Comparison of ENCODE assay signal across 8 mouse cellular contexts in the genomic region with DNA sequence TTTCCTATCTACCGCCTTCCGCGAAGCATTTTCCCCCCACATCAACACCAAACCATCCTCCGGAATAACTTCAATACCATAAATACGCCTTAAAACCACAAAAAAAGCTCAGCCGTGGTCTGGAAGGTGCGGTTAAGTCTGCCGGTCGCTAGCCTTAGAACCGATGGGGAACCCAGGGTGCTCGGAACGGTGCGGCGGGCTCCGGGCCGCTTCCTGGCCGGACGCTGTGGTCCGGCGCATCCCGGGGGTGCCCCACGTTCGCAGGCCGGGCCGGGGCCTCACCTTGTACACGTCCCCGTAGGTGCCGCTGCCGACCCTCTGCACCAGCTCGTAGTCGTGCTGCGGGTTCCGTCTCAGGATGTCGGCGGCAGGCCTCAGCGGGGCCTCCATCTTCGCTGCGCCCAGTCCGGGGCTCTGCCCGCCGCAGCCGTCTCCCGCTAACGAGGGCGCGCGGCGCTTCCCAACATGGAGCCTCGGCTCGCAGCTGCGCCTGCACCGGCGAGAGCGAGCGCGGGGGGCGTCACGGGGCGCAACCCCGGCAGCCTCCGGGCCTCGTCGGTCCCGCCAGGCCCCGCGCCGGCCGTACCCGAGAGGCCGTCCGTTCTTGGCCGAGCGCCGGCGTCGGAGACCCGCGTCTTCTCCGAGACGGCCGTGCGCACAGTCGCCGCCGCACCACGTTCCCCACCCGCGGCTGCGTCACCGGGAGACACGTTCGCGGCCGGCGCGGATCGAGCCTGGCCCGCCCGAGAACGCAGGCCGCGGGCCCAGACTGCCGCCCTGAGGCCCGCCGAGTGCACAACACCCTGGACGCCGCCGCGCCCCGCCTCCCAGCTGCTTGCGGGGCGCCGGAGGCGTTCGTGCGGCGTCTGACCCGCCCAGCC. TPM values are rescaled to one million over a fixed set of nuclear protein-coding genes. Genes with fewer than 3 reads are reported as not detected.
DNase-seq lines count a peak whose midpoint lies in the region; ATAC-seq lines count a peak whose summit lies in the region.

Gene Atl1, plus strand, starts transcription at position 244 of the 881 bp plus-strand sequence.
Gene Map4k5, minus strand, starts transcription at position 830 of the 881 bp plus-strand sequence.

- peak; percentile 74 for DNase-seq in WW6 (ENCODE audit: low read depth, low spot score)
- peak; percentile 85 to 90 for DNase-seq in cerebellum, postnatal 36 days
- DNase-seq in frontal cortex, postnatal 36 days (ENCODE audit: low spot score in 2 of 2) = peak; percentile 87 to 91
- DNase-seq in left cerebral cortex, adult 11 months (ENCODE audit: low spot score) = peak; percentile 84
- DNase-seq in lung, postnatal 36 days = peak; percentile 91
- peak; percentile 93 for DNase-seq in retina, embryonic 14.5 days (ENCODE audit: low spot score)
- peak; percentile 77 to 82 for DNase-seq in thymus, postnatal 36 days

- no peaks in the 10 kb centered on the region for H3K27me3 ChIP-seq in hindbrain, embryonic 15.5 days

- H3K9ac ChIP-seq in hindbrain, embryonic 15.5 days = peak within 1 kb of the TSS; percentile 91

- peak within 1 kb of the TSS; percentile 65 for H3K4me3 ChIP-seq in hindbrain, embryonic 15.5 days

- peak within 1 kb of the TSS; percentile 91 for H3K27ac ChIP-seq in hindbrain, embryonic 15.5 days (replicated peaks)

- no peaks in the 10 kb centered on the region for H3K9me3 ChIP-seq in hindbrain, embryonic 15.5 days

- peak; percentile 96 for ATAC-seq in hindbrain, embryonic 15.5 days (ENCODE audit: low FRiP score, low read depth)

- peak within 1 kb of the TSS; percentile 72 for H3K4me2 ChIP-seq in hindbrain, embryonic 15.5 days

- H3K4me1 ChIP-seq in hindbrain, embryonic 15.5 days (replicated peaks) = peaks cover 40% of the 10 kb centered on the region

- under 1% methylated on average over 108 of the region's 118 CpGs for WGBS in hindbrain, embryonic 15.5 days

- H3K36me3 ChIP-seq in hindbrain, embryonic 15.5 days = no peaks in the 10 kb centered on the region

RNA-seq across cellular contexts. Expression of gene Atl1, which starts in this region (rescaled TPM):
- polyA plus RNA-seq in hindbrain, embryonic 15.5 days (2015; fragmentation: Nextera tagmentation; extraction: Ambion mirVana) = 132 and 148 TPM in 2 replicates

RNA-seq across cellular contexts. Expression of gene Map4k5, which starts in this region (rescaled TPM):
- polyA plus RNA-seq in hindbrain, embryonic 15.5 days (2015; fragmentation: Nextera tagmentation; extraction: Ambion mirVana) = 26.5 and 26.6 TPM in 2 replicates

Comparison
In these comparisons a context has a peak if more than half of its experiments do, and no peak if none do; other contexts are left out.
1. Peak in every context shown above with its lines: DNase-seq, ATAC-seq, H3K4me3 ChIP-seq and H3K27ac ChIP-seq.